Mouse (Mus musculus) ovary, adult 2 months (tissue): ENCODE measurements around the gene Olfr1444. TPM values are rescaled to one million over a fixed set of nuclear protein-coding genes. Genes with fewer than 3 reads are reported as not detected.

Experiments
- polyA plus RNA-seq: library from polyadenylated mRNA; depleted of rRNA; stranded (reverse); fragments of >200 nt; gene quantifications from 2 replicates; pipeline ENCODE4 v1.2.3, GENCODE M21; 2012; rRNA removed

Gene Olfr1444
- not detected in 2 replicates for polyA plus RNA-seq

DNA sequence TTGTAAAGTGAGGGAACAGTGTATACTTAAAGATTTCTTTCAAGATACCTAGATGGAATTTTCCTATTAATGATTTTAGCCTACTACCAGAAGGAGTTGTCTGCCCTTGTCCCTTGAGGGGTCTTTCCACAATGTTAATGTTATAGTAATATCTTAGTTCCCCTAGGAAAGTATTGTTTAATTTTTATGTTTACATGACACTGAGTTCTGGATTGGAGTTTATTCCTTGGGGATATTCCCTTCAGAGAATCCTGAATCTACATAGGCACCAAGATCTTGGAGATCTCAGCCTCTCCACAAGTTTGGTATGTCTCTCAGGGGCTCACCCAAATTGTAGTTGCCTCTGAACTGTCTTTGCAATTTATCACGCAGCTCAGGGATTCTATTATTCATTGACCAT lies at the start of gene Olfr1444:
Olfr1444 (plus strand) TSS at position 301 of the 400 bp plus-strand sequence.

DNA sequence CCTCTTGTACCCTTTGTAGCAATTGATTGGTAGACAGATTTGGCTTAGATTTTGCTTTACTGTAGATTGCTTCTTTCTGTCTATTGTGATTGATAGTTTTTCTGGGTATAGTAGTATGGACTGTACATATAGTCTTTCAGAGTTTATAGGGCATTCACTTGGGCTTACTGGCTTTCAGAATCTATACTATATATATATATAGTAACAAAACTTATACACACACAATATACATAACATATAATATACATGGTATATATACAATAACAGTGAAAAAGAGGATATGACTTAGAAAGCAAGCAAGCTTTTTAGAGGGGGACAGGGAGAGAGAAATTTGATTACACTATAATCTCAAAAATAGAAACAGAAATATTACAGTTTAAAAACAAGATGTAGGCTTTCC lies 10.7 kb upstream of the Olfr1444 start, which contains the start of gene Gm5244:
Gm5244 (plus strand) TSS at position 301 of the 400 bp plus-strand sequence.

DNA sequence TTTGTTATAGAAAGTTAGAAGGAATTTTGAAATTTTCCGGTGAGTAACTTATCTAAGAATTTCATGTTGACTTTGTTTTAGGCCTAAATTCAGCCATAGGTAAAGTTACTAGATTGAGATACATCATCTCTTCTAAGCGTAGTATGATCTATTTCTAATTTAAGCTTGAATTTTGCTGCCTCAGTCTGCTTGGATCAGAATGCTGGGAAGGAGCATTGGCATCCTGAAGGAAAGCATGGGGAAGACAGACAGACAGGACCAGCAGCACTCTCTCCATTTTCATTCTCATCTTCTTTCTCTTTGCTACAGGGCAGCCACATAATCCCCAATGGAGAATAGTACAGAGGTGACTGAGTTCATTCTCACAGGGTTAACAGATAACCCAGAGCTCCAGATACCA lies 26.5 kb downstream of the Olfr1444 start, which contains the start of gene Olfr1445:
Olfr1445 (plus strand) TSS at position 301 of the 400 bp plus-strand sequence.

DNA sequence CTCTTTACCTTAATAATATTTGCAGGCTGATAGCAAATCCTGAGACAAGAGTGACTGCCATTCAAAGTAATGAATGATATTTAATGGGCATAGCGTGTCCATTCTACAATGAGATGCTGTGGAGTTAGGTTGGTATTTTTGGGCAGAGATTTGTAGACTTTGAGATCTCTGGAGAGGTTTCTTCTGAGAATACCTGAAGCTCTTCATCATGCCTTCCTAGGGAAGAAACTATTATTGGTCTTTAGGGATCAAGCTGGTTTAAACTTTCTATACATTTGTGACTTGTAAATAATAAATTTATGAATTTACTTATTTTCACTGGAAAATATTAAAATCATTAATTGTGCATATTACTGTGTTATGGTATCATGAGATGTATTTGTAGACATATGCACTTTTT lies 36.3 kb downstream of the Olfr1444 start, which contains the start of gene Olfr1446:
Olfr1446 (minus strand) TSS at position 101 of the 400 bp plus-strand sequence.

DNA sequence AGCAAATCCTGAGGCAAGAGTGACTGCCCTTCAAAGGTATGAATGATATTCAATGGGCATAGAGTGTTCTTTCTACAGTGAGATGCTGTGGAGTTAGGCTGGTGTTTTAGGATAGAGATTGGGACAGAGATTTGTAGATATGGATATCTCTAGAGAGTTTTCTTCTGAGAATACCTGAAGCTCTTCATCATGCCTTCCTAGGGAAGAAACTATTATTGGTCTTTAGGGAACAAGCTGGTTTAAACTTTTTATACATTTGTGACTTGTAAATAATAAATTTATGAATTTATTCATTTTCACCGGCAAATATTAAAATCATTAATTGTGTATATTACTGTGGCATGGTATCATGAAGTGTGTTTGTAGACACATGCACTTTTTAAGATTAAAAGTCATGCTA lies 46.6 kb downstream of the Olfr1444 start, which contains the start of gene Olfr1447:
Olfr1447 (minus strand) TSS at position 101 of the 400 bp plus-strand sequence.

Other genes starting within 250 kb of the Olfr1444 start
- gene Glyat, start 224.0 kb upstream of the Olfr1444 start, polyA plus RNA-seq = not detected in 2 replicates
- gene Olfr1442, start 186.8 kb upstream of the Olfr1444 start, polyA plus RNA-seq = not detected in 2 replicates
- not detected in 2 replicates for gene Olfr1443, start 179.2 kb upstream of the Olfr1444 start, polyA plus RNA-seq
- gene Keg1, start 161.5 kb upstream of the Olfr1444 start, polyA plus RNA-seq = not detected in 2 replicates
- gene Cntf, start 91.7 kb upstream of the Olfr1444 start, polyA plus RNA-seq = 0.58 TPM in 1 of 2 replicates, not detected in the other
- 12.1 and 13.4 TPM in 2 replicates for gene Zfp91, start 61.2 kb upstream of the Olfr1444 start, polyA plus RNA-seq
- 2.4 and 2.7 TPM in 2 replicates for gene Lpxn, start 61.1 kb upstream of the Olfr1444 start, polyA plus RNA-seq
- not detected in 2 replicates for gene Gm5244, start 10.6 kb upstream of the Olfr1444 start, polyA plus RNA-seq
- not detected in 2 replicates for gene Olfr1445, start 26.6 kb downstream of the Olfr1444 start, polyA plus RNA-seq
- gene Olfr1446, start 36.2 kb downstream of the Olfr1444 start, polyA plus RNA-seq = not detected in 2 replicates
- not detected in 2 replicates for gene Olfr1447, start 46.5 kb downstream of the Olfr1444 start, polyA plus RNA-seq
- gene Olfr1448, start 67.1 kb downstream of the Olfr1444 start, polyA plus RNA-seq = not detected in 2 replicates
- gene Olfr1449, start 73.6 kb downstream of the Olfr1444 start, polyA plus RNA-seq = not detected in 2 replicates
- gene Olfr1450, start 93.0 kb downstream of the Olfr1444 start, polyA plus RNA-seq = not detected in 2 replicates
- not detected in 2 replicates for gene Olfr1451, start 137.7 kb downstream of the Olfr1444 start, polyA plus RNA-seq
- not detected in 2 replicates for gene Olfr1453, start 171.0 kb downstream of the Olfr1444 start, polyA plus RNA-seq
- gene Olfr1454, start 203.3 kb downstream of the Olfr1444 start, polyA plus RNA-seq = not detected in 2 replicates
- not detected in 2 replicates for gene Olfr1457, start 240.6 kb downstream of the Olfr1444 start, polyA plus RNA-seq
- gene Olfr1458, start 249.5 kb downstream of the Olfr1444 start, polyA plus RNA-seq = not detected in 2 replicates